Mouse (Mus musculus) left cerebral cortex, adult 2 months (tissue): ENCODE measurements around the gene Gm21764. TPM values are rescaled to one million over a fixed set of nuclear protein-coding genes. Genes with fewer than 3 reads are reported as not detected.
"Not testable (repeated sequence)": the region's sequence is repeated elsewhere in the genome, so short reads cannot be mapped to it uniquely, and the experiment has no call there.

Source experiments
- DNase-seq, 2 experiments: peaks; one replicate each; pipeline ENCODE4 v3.0.0; 2021 to 2022; ENCODE audit warnings: low spot score in 2 of 2, mixed read lengths in 1 of 2; ENCODE audit errors: extremely low spot score in 1 of 2
- H3K27ac ChIP-seq: fragments of 200-600 bp; 2 replicates; pipeline ENCODE4 v1.8.1; 2022
- H3K4me3 ChIP-seq: fragments of 200-600 bp; 2 replicates; pipeline ENCODE4 v1.8.1; 2022
- intact Hi-C: fragments of 180-260 bp; cut with DNase I; formaldehyde crosslinking; loops from one replicate; pipeline ENCODE4 v1.15.1; 2025
- long read RNA-seq, 2 experiments: library from polyadenylated mRNA; stranded (forward); transcript quantifications; one replicate each; pipeline ENCODE4 v2.0.0; 2021; ENCODE audit warnings: borderline mapping rate in 2 of 2
- total RNA-seq, 2 experiments: library from RNA; stranded (reverse); gene quantifications; 2 replicates each; pipeline ENCODE4 v1.2.3; 2021

Gene Gm21764
- not detected for total RNA-seq
- long read RNA-seq, experiment 1 = 0 reads
- long read RNA-seq, experiment 2 = 0 reads

DNA sequence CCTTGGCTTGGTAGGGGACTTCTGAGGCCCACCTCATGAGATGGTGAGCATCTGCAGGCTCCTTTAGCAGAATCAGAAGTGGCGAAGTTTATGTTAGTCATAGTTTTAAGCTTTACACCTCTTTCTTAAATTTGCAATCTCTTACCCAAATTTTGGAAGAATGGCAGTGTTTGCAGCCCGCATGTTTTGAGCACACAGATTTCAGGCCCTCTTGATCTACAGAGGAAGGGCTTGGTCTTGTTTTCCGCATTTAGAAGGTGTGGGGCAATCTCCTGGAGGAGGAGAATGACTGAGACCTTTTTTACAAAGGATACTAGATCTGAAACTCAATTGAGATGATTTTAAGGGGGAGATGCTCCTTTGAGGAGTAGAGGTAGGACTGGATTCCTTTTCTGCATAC, at the start of gene Gm21764:
Gm21764 (minus strand) TSS at position 101 of the 400 bp plus-strand sequence.
- H3K4me3 ChIP-seq, H3K27ac ChIP-seq, intact Hi-C loops, DNase-seq: not testable (repeated sequence)

DNA sequence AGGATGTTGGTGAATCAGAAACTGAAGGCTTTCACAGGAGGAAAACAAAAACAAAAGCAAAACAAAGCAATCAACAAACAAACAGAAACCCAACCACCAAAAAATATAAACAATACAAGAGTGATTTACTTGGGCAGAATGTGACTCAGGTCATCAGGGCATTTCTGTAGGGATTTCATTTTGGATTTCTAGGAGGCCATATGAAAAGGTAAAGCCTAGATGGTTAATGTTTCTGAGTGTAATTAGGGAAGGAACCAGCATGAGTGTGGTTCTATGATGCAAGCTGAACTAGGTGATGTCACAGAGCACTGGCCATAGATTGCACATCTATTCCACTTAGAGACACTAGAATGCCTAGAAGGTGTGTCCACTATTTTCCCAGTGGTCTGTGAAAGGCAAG, 27.2 kb upstream of the Gm21764 start, which contains the start of gene Ssty1:
Ssty1 (plus strand) TSS at position 301 of the 400 bp plus-strand sequence.
- H3K4me3 ChIP-seq, intact Hi-C loops, H3K27ac ChIP-seq, DNase-seq: not testable (repeated sequence)

Other genes with a start within 250 kb of the Gm21764 start
- gene Gm21904, start 215.5 kb downstream of the Gm21764 start, total RNA-seq = not detected
- not detected for gene Gm20772, start 187.1 kb downstream of the Gm21764 start, total RNA-seq
- gene Gm20831, start 187.1 kb downstream of the Gm21764 start, total RNA-seq = not detected
- not detected for gene Srsy, start 124.5 kb downstream of the Gm21764 start, total RNA-seq
- gene Ssty1, start 27.3 kb upstream of the Gm21764 start, total RNA-seq = not detected